Mouse (Mus musculus) liver, adult 2 months (tissue): ENCODE measurements around the gene Krt1. TPM values are rescaled to one million over a fixed set of nuclear protein-coding genes. Genes with fewer than 3 reads are reported as not detected.

Experiments
- DNase-seq: peaks from one replicate; pipeline ENCODE4 v3.0.0-alpha.2; 2011; ENCODE audit warnings: low read depth, low spot score; ENCODE audit errors: extremely low read depth
- H3K27ac ChIP-seq: fragments of 200-500 bp; replicated peaks from 2 replicates; pipeline ENCODE4 v1.5.1; 2012; ENCODE audit warnings: low read depth, mild to moderate bottlenecking, control low read depth, inconsistent platforms, low read length; ENCODE audit not compliant: insufficient read depth
- H3K27me3 ChIP-seq: fragments of 200-500 bp; 2 replicates; pipeline ENCODE4 v1.6.1; 2012; ENCODE audit warnings: mild to moderate bottlenecking, moderate library complexity, low read length, inconsistent platforms; ENCODE audit not compliant: control insufficient read depth, insufficient read depth
- H3K36me3 ChIP-seq: fragments of 200-500 bp; 2 replicates; pipeline ENCODE4 v1.6.1; 2012; ENCODE audit warnings: low read length, inconsistent platforms; ENCODE audit not compliant: control insufficient read depth, insufficient read depth
- H3K4me1 ChIP-seq: fragments of 200-500 bp; 2 replicates; pipeline ENCODE4 v1.6.1; 2011; ENCODE audit warnings: low read length; ENCODE audit not compliant: control insufficient read depth, insufficient read depth
- H3K4me3 ChIP-seq: fragments of 200-500 bp; 2 replicates; pipeline ENCODE4 v1.5.1; 2011; ENCODE audit warnings: low read depth, mild to moderate bottlenecking, control low read depth, low read length, moderate library complexity; ENCODE audit not compliant: insufficient read depth
- H3K79me2 ChIP-seq: fragments of 200-500 bp; 2 replicates; pipeline ENCODE4 v1.6.1; 2012; ENCODE audit warnings: inconsistent platforms, mild to moderate bottlenecking, low read length, moderate library complexity; ENCODE audit not compliant: control insufficient read depth, insufficient read depth
- H3K9ac ChIP-seq: fragments of 200-500 bp; 2 replicates; pipeline ENCODE4 v1.6.1; 2012; ENCODE audit warnings: low read depth, mild to moderate bottlenecking, control low read depth, inconsistent platforms, low read length
- CTCF ChIP-seq: fragments of 200-500 bp; IDR thresholded peaks from 2 replicates; pipeline ENCODE4 v1.5.1; 2011; ENCODE audit warnings: low read depth, low read length, control low read depth
- POLR2A ChIP-seq: fragments of 200-500 bp; IDR thresholded peaks from 2 replicates; pipeline ENCODE4 v1.6.1; 2011; ENCODE audit warnings: low read length, control low read depth; ENCODE audit not compliant: insufficient read depth; ENCODE audit errors: extremely low read depth
- WGBS: fragments of 180-500 bp; shearing (Covaris S2); methylation state at CpG from one replicate; pipeline ENCODE4 v1.1.7; 2018; 5-methylcytosine and 5-hydroxymethylcytosine counted together
- polyA plus RNA-seq: library from polyadenylated mRNA; depleted of rRNA; stranded (reverse); fragments of >200 nt; gene quantifications from 2 replicates; pipeline ENCODE4 v1.2.3, GENCODE M21; 2012
- total RNA-seq: library from RNA; depleted of rRNA; stranded (reverse); fragments of >200 nt; gene quantifications from 2 replicates; pipeline ENCODE4 v1.2.3, GENCODE M21; 2014

The Krt1 gene
- total and polyA plus RNA-seq, 2 experiments, result not detected

DNA sequence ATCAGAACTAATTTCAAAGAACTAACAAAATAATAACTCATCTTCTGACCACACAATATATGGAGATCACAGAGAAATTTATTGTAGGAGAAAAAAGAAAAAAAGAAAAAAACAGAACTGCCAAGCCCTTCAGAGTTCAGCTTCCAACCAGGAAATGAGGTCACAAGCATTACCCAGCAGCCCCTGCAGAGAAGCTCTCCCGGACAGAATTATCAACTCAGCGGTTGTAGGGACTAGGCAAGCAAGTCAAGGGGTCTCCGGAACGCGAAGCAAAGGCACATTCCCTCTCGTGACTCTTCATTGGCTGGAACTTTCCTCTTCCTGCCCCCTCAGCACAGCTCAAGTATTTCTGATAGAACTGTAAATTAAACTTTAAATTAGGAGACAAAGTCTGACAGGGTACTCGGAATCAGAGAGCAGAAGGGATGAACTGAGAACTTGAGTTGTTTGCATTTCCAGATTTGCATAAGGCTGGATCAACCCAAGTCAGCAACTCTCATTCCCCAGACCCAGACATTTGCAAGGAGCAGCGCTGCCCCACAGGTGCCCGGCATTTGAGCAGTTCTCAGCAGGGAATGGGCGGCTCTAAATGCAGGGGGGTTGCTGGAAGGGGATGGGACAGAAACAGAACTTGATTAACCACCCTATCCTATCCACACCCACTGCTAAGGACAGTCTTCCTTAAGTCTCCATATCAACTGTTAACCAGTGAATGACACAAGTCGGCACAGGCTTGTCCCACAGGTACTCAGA, 8.3 kb upstream of the Krt1 start:
- peak; percentile 7 for DNase-seq
- Histone ChIP-seq H3K79me2 (no peaks in the 10 kb centered on the region), H3K36me3 (no peaks in the 10 kb centered on the region), H3K4me1 (no peaks in the 10 kb centered on the region), H3K4me3 (no peak overlapping the region), H3K27me3 (peaks cover 22% of the 10 kb centered on the region; the same call in 1 of the 2 replicates), H3K27ac (no peak overlapping the region), H3K9ac (no peak overlapping the region)
- TF ChIP-seq POLR2A, result no peak
- TF ChIP-seq CTCF, result no peak
- 14% methylated on average over 11 of the region's 11 CpGs for WGBS

GRCm38 (mm10) chr15:101856696-101857095, 6.1 kb upstream of the Krt1 start:
- no peaks in the 10 kb centered on the region for H3K36me3 ChIP-seq
- H3K79me2 ChIP-seq, result no peaks in the 10 kb centered on the region
- WGBS, result 47% methylated on average over 5 of the region's 5 CpGs
- H3K4me1 ChIP-seq, result no peaks in the 10 kb centered on the region
- no peak overlapping the region for H3K27ac ChIP-seq
- no peak overlapping the region for H3K4me3 ChIP-seq
- DNase-seq, result no peak
- H3K27me3 ChIP-seq, result peaks cover 25% of the 10 kb centered on the region; the same call in 1 of the 2 replicates
- no peak for TF ChIP-seq CTCF
- TF ChIP-seq POLR2A, result no peak
- H3K9ac ChIP-seq, result no peak overlapping the region

DNA sequence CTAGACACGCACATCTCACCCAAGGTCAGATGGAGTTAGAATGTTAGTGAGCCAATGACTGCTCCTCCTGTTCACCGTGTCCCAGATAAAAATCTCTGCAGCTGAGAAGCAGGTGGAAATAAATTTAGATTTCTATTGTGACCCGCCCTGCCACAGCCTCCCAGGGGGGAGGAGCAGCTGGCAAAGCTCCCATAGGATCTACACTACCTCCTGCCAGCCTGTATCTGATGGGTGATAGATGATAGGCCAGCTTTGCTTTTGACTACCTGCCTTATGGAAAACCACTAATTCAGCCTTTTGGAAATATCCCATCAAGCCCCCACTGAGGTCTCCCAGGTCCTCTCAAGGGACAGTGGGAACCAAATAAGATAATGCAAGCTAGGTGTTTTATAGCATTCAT, 5.1 kb upstream of the Krt1 start:
- TF ChIP-seq CTCF, result no peak
- TF ChIP-seq POLR2A, result no peak
- no peaks in the 10 kb centered on the region for H3K79me2 ChIP-seq
- no peaks in the 10 kb centered on the region for H3K36me3 ChIP-seq
- H3K4me1 ChIP-seq, result no peaks in the 10 kb centered on the region
- no peak overlapping the region for H3K27ac ChIP-seq
- peaks cover 21% of the 10 kb centered on the region; the same call in 1 of the 2 replicates for H3K27me3 ChIP-seq
- no peak for DNase-seq
- 50% methylated on average over 3 of the region's 3 CpGs for WGBS
- no peak overlapping the region for H3K4me3 ChIP-seq
- H3K9ac ChIP-seq, result no peak overlapping the region

- no peak for DNase-seq
- H3K9ac ChIP-seq, result no peak overlapping the region
- H3K36me3 ChIP-seq, result no peaks in the 10 kb centered on the region
- H3K79me2 ChIP-seq, result no peaks in the 10 kb centered on the region
- peaks cover 12% of the 10 kb centered on the region; the same call in 1 of the 2 replicates for H3K27me3 ChIP-seq
- no peak overlapping the region for H3K4me3 ChIP-seq
- H3K4me1 ChIP-seq, result no peaks in the 10 kb centered on the region
- 7% methylated on average over 5 of the region's 5 CpGs for WGBS
- H3K27ac ChIP-seq, result no peak overlapping the region
- TF ChIP-seq CTCF (no peak), POLR2A (no peak)
Observed at GRCm38 (mm10) chr15:101854294-101854693, 3.7 kb upstream of the Krt1 start.

GRCm38 (mm10) chr15:101852571-101852970, 2.0 kb upstream of the Krt1 start:
- Histone ChIP-seq H3K9ac (no peak overlapping the region), H3K79me2 (no peaks in the 10 kb centered on the region), H3K4me1 (no peaks in the 10 kb centered on the region), H3K27me3 (peaks cover 9% of the 10 kb centered on the region; the same call in 1 of the 2 replicates), H3K36me3 (no peaks in the 10 kb centered on the region), H3K27ac (no peak overlapping the region), H3K4me3 (no peak overlapping the region)
- 26% methylated on average over 5 of the region's 5 CpGs for WGBS
- DNase-seq, result no peak
- TF ChIP-seq CTCF (no peak), POLR2A (no peak)

- 4% methylated on average over 32 of the region's 37 CpGs for WGBS
- no peak for TF ChIP-seq POLR2A
- no peak for TF ChIP-seq CTCF
- Histone ChIP-seq H3K36me3 (no peaks in the 10 kb centered on the region), H3K9ac (peak overlapping the region; percentile 44), H3K4me3 (peak overlapping the region; percentile 30; the same call in 1 of the 2 replicates), H3K27ac (no peak overlapping the region), H3K4me1 (no peaks in the 10 kb centered on the region), H3K79me2 (no peaks in the 10 kb centered on the region), H3K27me3 (peaks cover 19% of the 10 kb centered on the region)
- DNase-seq, result no peak
Observed at GRCm38 (mm10) chr15:101845971-101846403, 4.6 kb downstream of the Krt1 start.
